23 mouse cellular contexts compared by ENCODE assay signal in the genomic region with DNA sequence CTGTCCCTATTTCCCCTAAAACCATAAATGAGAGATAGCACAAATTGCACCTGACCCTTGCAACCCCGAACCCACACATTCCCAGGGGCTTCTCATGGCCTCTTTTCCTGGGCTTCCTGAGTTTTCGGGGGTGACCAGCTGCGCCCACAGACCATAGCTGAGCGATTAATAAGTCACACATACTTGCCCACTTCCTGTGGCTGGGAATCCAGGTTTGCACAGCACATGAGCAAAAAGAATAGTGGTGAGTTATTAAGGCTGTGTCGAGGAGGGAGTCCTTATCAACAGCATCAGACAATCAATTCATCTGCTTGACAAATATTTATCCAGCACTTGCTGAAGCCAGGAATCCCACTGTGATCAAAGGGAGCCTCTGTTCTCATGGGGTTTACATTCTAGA.
"Had no signal": no experiment of that assay in that cellular context is flagged by ENCODE, and none has a peak within 500 bp of the region (broad histone marks: within the 10 kb centered on the region; RNA-seq: fewer than 3 reads in every experiment).

No protein-coding gene starts in this region.

- ATAC-seq: inflammation-experienced regulatory T-cells, adult 6 months; liver, embryonic 12.5 days; lung, postnatal 0 days; midbrain, embryonic 16.5 days had no signal

- H3K4me3 ChIP-seq: layer of hippocampus, adult 2 months; limb, embryonic 10.5 days; limb, embryonic 13.5 days; liver, embryonic 12.5 days; liver, embryonic 15.5 days; midbrain, embryonic 12.5 days; stomach, embryonic 15.5 days had no signal

- H3K27ac ChIP-seq: kidney, postnatal 0 days; layer of hippocampus, adult 2 months; limb, embryonic 10.5 days; limb, embryonic 13.5 days; liver, embryonic 12.5 days; liver, embryonic 15.5 days; midbrain, embryonic 12.5 days; stomach, embryonic 15.5 days had no signal

- DNase-seq: kidney, adult 11 months; kidney, adult 9 months; kidney, postnatal 25 days; layer of hippocampus, adult 9-11 months; liver; lung, adult 18-20 months; lung, postnatal 36 days; right cerebral cortex, adult 18-20 months; right cerebral cortex, postnatal 14 days; right cerebral cortex, postnatal 4 days; thymus, adult 18-20 months; thymus, postnatal 36 days had no signal

- H3K4me2 ChIP-seq: limb, embryonic 13.5 days; liver, embryonic 12.5 days; liver, embryonic 15.5 days; midbrain, embryonic 12.5 days; stomach, embryonic 15.5 days had no signal

- H3K9ac ChIP-seq: limb, embryonic 13.5 days; liver, embryonic 12.5 days; liver, embryonic 15.5 days; midbrain, embryonic 12.5 days; stomach, embryonic 15.5 days had no signal

- H3K9me3 ChIP-seq: limb, embryonic 10.5 days; limb, embryonic 13.5 days; liver, embryonic 12.5 days; liver, embryonic 15.5 days; midbrain, embryonic 12.5 days; stomach, embryonic 15.5 days had no signal

- H3K4me1 ChIP-seq: liver, embryonic 12.5 days; liver, embryonic 15.5 days had no signal

- H3K27me3 ChIP-seq: limb, embryonic 13.5 days; stomach, embryonic 15.5 days had no signal

- H3K36me3 ChIP-seq: limb, embryonic 10.5 days; limb, embryonic 13.5 days; liver, embryonic 12.5 days; liver, embryonic 15.5 days; midbrain, embryonic 12.5 days; stomach, embryonic 15.5 days had no signal
